Mouse (Mus musculus): ENCODE data around the gene Cd63. TPM values are rescaled to one million over a fixed set of nuclear protein-coding genes. Genes with fewer than 3 reads are reported as not detected.

Cd63 gene
- total RNA-seq, 2 experiments from 2014 or later = 52.7 to 64.3 TPM

- DNase-seq = no peak
- intact Hi-C loops (cut with DNase I) = no loop called here
Observed at GRCm38 (mm10) chr10:128902409-128902988, 1.7 kb downstream of the Cd63 start.

DNA sequence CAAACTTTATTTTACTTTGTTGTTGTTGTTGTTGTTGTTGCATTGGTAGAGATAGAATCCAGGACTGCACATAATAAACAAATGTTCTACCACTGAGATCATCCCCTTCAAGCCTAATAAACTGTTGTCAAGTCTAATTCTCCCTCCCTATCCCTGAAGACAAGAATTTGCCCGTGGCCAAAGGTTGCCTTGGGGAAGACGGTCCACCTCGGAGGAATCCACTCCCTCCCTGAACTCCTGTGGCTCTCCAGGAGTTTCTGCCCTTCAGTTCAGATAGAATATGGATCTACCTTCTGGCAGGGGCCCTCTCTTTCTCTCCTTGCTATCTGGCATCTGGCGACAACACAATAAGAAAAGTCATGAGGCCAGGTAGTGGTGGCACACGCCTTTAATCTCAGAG, 4.0 kb downstream of the Cd63 start:
- no peak for DNase-seq
- intact Hi-C loops (cut with DNase I) = no loop called here

- intact Hi-C loops (cut with DNase I) = no loop called here
- no peak for DNase-seq
Observed at GRCm38 (mm10) chr10:128908778-128909448, 8.1 kb downstream of the Cd63 start.

GRCm38 (mm10) chr10:128909567-128910028, 8.8 kb downstream of the Cd63 start:
- DNase-seq = peak; percentile 91
- intact Hi-C loops (cut with DNase I) = no loop called here

DNA sequence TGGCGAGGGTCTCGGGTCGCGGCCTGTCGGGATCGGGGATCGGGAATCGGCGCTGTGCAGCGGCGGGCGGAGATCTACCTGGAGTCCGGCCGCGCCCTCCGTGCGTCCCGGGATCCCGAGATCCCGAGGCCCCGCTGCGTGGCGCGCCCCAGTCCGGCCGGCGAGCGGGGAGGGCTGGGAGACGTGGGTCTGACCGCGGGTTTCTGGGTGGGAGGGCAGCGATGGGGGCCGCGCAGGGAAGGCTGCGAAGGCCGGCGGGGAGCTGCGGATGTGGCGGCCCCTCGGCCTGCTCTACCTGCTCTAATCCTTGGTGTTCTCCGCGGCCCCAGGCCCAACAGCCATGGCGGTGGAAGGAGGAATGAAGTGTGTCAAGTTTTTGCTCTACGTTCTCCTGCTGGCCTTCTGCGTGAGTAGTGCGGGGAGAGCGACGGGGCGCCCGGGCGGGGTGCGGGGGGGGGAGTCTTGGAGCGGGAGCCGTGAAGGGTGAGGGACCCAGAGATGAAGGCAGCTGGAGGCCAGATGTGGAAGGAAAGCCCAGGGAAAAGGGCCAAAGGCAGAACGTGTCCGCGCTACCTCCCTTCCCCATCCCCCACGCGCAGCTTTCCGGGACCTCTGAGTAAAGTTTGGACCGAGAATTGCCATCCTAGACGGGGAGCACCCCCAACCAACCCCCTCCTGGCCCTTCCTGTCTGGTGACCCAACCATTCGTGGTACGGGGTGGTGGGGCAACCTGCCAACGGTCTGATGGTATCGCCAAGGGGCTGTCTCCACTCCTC, 9.5 kb downstream of the Cd63 start:
- DNase-seq = peak; percentile 87
- intact Hi-C loops (cut with DNase I) = no loop called here

DNA sequence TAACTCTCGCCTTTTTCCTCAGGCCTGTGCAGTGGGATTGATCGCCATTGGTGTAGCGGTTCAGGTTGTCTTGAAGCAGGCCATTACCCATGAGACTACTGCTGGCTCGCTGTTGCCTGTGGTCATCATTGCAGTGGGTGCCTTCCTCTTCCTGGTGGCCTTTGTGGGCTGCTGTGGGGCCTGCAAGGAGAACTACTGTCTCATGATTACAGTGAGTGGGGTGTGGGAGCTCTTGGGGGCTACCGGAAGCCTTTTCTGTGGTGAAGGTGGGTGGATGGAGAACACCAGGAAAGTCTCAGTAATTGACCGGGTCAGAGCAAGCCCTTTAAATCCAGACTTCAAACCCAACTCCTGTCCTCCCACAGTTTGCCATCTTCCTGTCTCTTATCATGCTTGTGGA, 10.6 kb downstream of the Cd63 start:
- intact Hi-C loops (cut with DNase I) = no loop called here
- DNase-seq = no peak

GRCm38 (mm10) chr10:128912268-128912667, 11.5 kb downstream of the Cd63 start:
- intact Hi-C loops (cut with DNase I) = no loop called here
- DNase-seq = no peak

DNA sequence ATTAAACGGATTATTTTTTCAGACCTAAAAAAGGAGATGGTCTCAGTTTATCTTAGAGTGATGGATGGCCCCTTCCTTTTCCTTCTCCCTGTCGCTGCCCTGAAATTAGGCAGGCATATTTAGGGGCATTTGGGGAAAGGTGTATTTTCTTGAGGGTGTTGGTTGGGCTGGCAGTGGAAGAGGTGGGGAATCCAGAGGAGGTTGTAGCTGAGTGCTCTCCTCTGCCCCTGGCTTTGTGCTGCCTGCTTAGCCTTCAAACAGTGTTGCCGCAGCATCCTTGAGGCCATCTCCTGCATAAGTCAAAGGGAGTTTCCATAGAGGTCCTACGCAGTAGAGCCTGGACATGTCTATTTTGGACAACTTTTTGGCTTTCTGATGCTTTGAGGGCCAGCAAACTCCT, 12.0 kb downstream of the Cd63 start:
- no peak for DNase-seq
- intact Hi-C loops (cut with DNase I) = no loop called here

- intact Hi-C loops (cut with DNase I) = no loop called here
Observed at GRCm38 (mm10) chr10:128913219-128913618, 12.4 kb downstream of the Cd63 start.

DNA sequence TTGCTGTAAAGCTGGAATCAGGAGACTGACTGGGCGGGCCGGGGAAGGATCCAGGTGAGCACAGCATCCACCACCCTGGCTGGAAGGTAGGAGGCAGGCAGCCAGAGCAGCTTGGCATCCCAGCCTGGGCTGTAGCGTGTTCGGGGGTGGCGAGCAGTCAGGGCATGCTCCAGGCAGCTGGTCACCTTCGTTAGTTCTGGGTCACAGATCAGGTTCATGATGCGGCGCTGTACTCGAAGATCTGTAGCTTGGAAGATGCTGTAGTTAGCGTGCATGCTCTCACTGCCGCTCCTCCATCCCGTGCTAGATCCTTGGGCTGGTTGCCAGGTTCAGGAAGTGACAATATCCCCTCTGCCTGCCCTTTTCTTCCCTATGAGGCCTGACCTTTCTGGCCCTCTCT, 12.9 kb downstream of the Cd63 start:
- intact Hi-C loops (cut with DNase I) = no loop called here
- DNase-seq = peak; percentile 43

More at GRCm38 (mm10) chr10:128913219-128913618, 12.4 kb downstream of the Cd63 start:
- DNase-seq = peak; percentile 95

DNA sequence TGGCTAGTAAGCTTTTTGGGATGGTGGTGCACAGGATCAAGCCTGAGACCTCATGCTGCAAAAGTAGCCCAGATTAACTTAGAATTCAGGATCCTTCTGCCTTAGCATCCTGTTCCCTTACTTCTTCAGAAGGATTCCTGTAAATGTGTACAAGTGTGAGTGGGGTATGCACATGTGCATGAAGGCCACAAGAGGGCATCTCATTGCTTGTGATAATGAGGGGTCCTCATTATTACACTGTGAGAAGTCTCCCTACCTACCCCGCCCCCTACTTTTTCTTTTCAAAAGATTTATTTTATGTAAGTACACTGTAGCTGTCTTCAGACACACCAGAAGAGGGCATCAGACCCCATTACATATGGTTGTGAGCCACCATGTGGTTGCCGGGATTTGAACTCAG, 14.8 kb downstream of the Cd63 start:
- intact Hi-C loops (cut with DNase I) = no loop called here
- DNase-seq = no peak

GRCm38 (mm10) chr10:128916665-128917064, 15.9 kb downstream of the Cd63 start:
- intact Hi-C loops (cut with DNase I) = no loop called here
- DNase-seq = no peak

- intact Hi-C loops (cut with DNase I) = no loop called here
- DNase-seq = no peak
Observed at GRCm38 (mm10) chr10:128917400-128917799, 16.6 kb downstream of the Cd63 start.

DNA sequence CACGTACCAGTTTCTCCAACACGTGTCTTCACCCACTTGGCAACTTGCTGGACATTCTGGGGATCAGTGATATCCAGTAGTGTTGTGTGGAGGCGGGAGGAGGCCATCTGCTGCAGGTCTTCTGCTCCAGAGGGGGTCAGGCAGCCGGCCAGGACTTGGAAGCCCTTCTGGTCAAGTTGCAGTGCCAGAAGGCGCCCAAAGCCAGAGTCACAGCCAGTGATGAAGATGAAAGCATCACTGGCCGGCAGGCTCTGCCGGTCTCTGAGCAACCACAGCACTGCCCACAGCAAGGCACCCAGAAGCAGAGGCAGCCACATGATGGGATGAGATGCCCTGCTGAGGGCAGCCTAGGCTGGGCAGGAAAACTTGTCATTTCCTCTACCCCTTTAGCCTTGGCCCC, 17.5 kb downstream of the Cd63 start:
- intact Hi-C loops (cut with DNase I) = no loop called here

GRCm38 (mm10) chr10:128919203-128919631, 18.4 kb downstream of the Cd63 start:
- intact Hi-C loops (cut with DNase I) = no loop called here

More for the DNA sequence above, 17.5 kb downstream of the Cd63 start:
- peak; percentile 98 for DNase-seq

GRCm38 (mm10) chr10:128919966-128920365, 19.2 kb downstream of the Cd63 start:
- intact Hi-C loops (cut with DNase I) = no loop called here
- no peak for DNase-seq

More at GRCm38 (mm10) chr10:128919203-128919631, 18.4 kb downstream of the Cd63 start:
- DNase-seq = peak; percentile 88

DNA sequence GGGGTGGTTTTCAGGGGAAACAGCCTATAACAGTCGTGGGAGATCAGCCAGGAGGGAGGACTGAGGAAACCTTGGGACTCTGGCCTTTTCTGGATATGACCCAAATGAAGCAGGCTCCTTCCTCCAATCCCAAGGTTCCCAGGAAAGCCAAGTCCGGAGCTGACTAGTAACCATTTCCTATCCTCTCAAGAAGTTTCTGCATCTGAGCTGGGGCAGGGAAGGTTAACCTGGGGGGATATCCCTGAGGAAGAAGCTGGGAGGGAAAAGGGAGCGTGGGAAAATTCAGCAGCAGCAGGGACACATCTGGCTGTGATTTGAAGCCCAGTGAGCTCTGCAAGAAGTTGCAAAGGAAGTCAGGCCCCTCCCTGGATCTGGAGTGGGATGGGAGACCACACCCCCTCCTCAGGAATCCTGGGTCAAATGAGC, 20.0 kb downstream of the Cd63 start:
- intact Hi-C loops (cut with DNase I) = no loop called here
- DNase-seq = peak; percentile 19

GRCm38 (mm10) chr10:128921251-128921650, 20.5 kb downstream of the Cd63 start:
- intact Hi-C loops (cut with DNase I) = no loop called here

DNA sequence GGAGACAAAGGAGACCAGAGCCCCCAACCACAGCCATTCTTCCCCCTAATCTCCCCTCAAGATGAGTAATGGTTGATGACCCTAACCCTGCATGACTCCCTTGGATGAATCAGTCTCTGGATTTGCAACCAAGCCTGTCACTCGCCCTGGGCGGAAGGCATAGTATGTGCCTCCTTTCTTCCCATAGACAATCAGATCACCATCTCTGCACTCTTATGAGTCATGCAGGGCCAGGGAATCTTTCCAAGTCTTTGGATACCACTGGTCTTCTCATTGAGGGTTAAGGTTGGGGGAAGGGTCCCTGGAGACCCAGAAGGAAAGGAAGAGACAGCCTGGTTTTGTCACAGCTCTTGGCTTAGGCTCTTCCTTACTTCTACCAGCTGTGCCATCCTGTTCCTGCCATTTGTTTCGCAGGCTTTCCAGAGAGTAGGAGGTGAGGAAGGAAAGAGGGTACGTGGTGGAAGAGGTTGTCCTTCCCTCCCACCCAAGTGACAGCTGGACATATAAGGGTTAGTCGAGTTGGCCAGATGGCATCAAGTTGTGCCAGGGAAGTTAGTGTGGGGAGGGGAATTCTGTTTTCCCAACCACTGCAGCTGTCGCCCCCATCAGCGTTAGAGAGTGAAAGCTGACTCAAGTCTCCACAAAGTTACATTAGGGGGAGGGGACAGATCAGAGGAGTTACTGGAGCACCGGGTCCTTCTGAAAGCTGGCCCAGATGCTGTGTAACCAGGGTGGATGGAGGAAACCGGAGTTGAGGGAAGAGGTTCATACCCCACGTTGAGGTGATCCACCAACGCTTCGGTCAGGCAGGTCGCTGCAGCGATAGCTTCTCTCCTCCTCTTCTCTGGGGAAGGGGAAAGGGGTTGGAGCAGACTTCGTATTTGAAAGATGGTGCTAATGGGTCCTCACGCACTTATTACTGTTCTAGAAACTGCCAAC, 21.4 kb downstream of the Cd63 start:
- peak; percentile 70 for DNase-seq

More at GRCm38 (mm10) chr10:128921251-128921650, 20.5 kb downstream of the Cd63 start:
- DNase-seq = no peak

DNA sequence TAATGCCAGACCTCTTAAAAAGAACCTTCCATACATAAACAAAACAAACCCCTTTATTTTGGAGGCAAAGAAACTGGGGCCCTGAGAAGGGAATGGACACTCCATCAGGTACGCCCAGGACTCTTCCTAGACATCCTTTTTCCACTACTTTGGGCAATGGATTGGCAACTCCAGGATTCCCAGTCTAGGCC, 21.9 kb downstream of the Cd63 start, which contains the start of gene Rdh5:
Gene Rdh5 (minus strand): TSS at position 67 of the 191 bp plus-strand sequence.
- DNase-seq = no peak
- intact Hi-C loops (cut with DNase I) = no loop called here

More for the DNA sequence above, 21.4 kb downstream of the Cd63 start:
- intact Hi-C loops (cut with DNase I) = no loop called here
